Mouse (Mus musculus) olfactory bulb, adult 2 months (tissue): Measurements from ENCODE around the gene Mtx2. TPM values are rescaled to one million over a fixed set of nuclear protein-coding genes. Genes with fewer than 3 reads are reported as not detected.
A peak's percentile ranks its signal among the peaks of the same experiment; 100 is the strongest.

Source experiments
- H3K27ac ChIP-seq: fragments of 200-500 bp; 2 replicates; pipeline ENCODE4 v1.5.1; 2012; ENCODE audit warnings: low read depth, low read length; ENCODE audit not compliant: insufficient read depth
- H3K4me1 ChIP-seq: fragments of 200-500 bp; 2 replicates; pipeline ENCODE4 v1.6.1; 2012; ENCODE audit warnings: low read length; ENCODE audit not compliant: control insufficient read depth, insufficient read depth
- H3K4me3 ChIP-seq: fragments of 200-500 bp; 2 replicates; pipeline ENCODE4 v1.5.1; 2012; ENCODE audit warnings: mild to moderate bottlenecking, low read depth, low read length, moderate library complexity; ENCODE audit not compliant: insufficient read depth
- CTCF ChIP-seq: fragments of 200-500 bp; IDR thresholded peaks from 2 replicates; pipeline ENCODE4 v1.5.1; 2012; ENCODE audit warnings: low read depth, mild to moderate bottlenecking, low read length, moderate library complexity; ENCODE audit not compliant: insufficient read depth
- POLR2A ChIP-seq: fragments of 200-500 bp; IDR thresholded peaks from 2 replicates; pipeline ENCODE4 v1.6.1; 2012; ENCODE audit warnings: mild to moderate bottlenecking, low read depth, low read length, moderate library complexity; ENCODE audit not compliant: insufficient read depth
- WGBS: fragments of 180-500 bp; shearing (Covaris S2); methylation state at CpG from one replicate; pipeline ENCODE4 v1.1.7; 2018; 5-methylcytosine and 5-hydroxymethylcytosine counted together
- polyA plus RNA-seq: library from polyadenylated mRNA; stranded (reverse); fragments of >200 nt; gene quantifications from 2 replicates; pipeline ENCODE4 v1.2.4, GENCODE M21; 2012; ENCODE audit warnings: low replicate concordance; ENCODE audit not compliant: missing spikeins, insufficient read depth, insufficient read length

The Mtx2 gene
- polyA plus RNA-seq, result not detected in 2 replicates

- H3K4me3 ChIP-seq, result peak within 1 kb of the TSS; percentile 92
- WGBS, result under 1% methylated on average over 74 of the region's 74 CpGs
- peak within 1 kb of the TSS; percentile 48 for H3K27ac ChIP-seq
- no peaks in the 10 kb centered on the region for H3K4me1 ChIP-seq
- TF ChIP-seq POLR2A (peak; percentile 66), CTCF (no peak)
Measured at GRCm38 (mm10) chr2:74825730-74826430, at the start of gene Mtx2. Mtx2 (plus strand) TSS chr2:74825803.

GRCm38 (mm10) chr2:74777536-74778275 is 47.9 kb upstream of the Mtx2 start:
- H3K4me3 ChIP-seq, result no peak overlapping the region
- H3K27ac ChIP-seq, result no peak overlapping the region
- TF ChIP-seq POLR2A, result no peak
- no peak for TF ChIP-seq CTCF
- WGBS, result 55% methylated on average over 13 of the region's 13 CpGs
- no peaks in the 10 kb centered on the region for H3K4me1 ChIP-seq

DNA sequence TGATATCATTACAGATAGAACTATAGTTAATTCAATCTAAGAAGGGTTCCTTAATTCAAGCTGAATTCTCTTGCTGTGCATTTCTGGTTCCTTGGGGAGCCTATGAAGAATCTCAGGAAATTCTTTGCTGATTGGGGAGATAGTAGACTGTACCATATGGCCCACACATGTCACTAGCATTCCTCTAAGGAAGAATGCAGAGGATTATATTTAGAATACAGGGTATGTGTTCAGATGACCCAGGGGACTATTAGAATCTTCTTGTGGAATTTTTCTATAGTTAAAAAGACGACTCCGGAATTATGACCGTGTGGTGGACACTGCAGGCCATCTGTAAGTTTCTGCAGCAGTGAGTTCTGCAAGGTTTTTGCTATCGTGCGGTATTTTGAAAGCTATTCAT is 44.2 kb upstream of the Mtx2 start:
- Histone ChIP-seq H3K4me1 (no peaks in the 10 kb centered on the region), H3K4me3 (no peak overlapping the region), H3K27ac (no peak overlapping the region)
- TF ChIP-seq POLR2A, result no peak
- WGBS, result 93% methylated on average over 5 of the region's 5 CpGs

GRCm38 (mm10) chr2:74795531-74795930 is 30.1 kb upstream of the Mtx2 start:
- TF ChIP-seq CTCF (no peak), POLR2A (no peak)
- 40% methylated on average over 7 of the region's 7 CpGs for WGBS

DNA sequence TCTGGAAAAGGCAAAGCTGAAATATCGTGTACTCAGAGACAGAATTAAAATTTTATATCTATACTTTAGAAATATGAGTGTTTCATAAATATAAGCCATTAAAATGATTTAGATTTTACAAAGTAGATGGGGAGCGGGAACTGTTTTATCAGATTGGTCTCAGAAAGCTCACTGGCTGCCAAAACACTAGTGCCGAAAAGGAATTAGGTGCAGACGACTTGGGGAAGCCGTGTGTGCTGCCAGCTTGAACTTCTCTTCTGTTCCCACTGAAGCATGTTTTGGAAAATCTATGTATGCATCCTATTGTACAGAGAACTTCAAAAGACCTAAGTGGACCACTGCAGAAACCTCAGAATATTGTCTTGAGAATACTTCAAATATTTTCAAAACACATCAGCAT is 17.2 kb upstream of the Mtx2 start:
- no peak for TF ChIP-seq CTCF
- TF ChIP-seq POLR2A, result no peak
- no peaks in the 10 kb centered on the region for H3K4me1 ChIP-seq
- 83% methylated on average over 5 of the region's 5 CpGs for WGBS
- no peak overlapping the region for H3K27ac ChIP-seq
- H3K4me3 ChIP-seq, result no peak overlapping the region

More at GRCm38 (mm10) chr2:74795531-74795930, 30.1 kb upstream of the Mtx2 start:
- H3K27ac ChIP-seq, result no peak overlapping the region
- H3K4me1 ChIP-seq, result no peaks in the 10 kb centered on the region
- no peak overlapping the region for H3K4me3 ChIP-seq

- WGBS, result 66% methylated on average over 5 of the region's 5 CpGs
- H3K4me3 ChIP-seq, result no peak overlapping the region
- no peaks in the 10 kb centered on the region for H3K4me1 ChIP-seq
- TF ChIP-seq POLR2A, result no peak
- TF ChIP-seq CTCF, result no peak
- H3K27ac ChIP-seq, result no peak overlapping the region
Measured at GRCm38 (mm10) chr2:74822654-74823053, 2.9 kb upstream of the Mtx2 start.

GRCm38 (mm10) chr2:74825371-74825729 is 253 bp upstream of the Mtx2 start:
- no peak for TF ChIP-seq POLR2A
- no peak for TF ChIP-seq CTCF
- peak overlapping the region; percentile 48; the same call in 1 of the 2 replicates for H3K27ac ChIP-seq
- 46% methylated on average over 3 of the region's 3 CpGs for WGBS
- H3K4me3 ChIP-seq, result peak overlapping the region; percentile 92
- no peaks in the 10 kb centered on the region for H3K4me1 ChIP-seq

- no peak overlapping the region for H3K27ac ChIP-seq
- WGBS, result 81% methylated on average over 5 of the region's 5 CpGs
- no peak for TF ChIP-seq POLR2A
- no peak for TF ChIP-seq CTCF
- H3K4me3 ChIP-seq, result no peak overlapping the region
- H3K4me1 ChIP-seq, result no peaks in the 10 kb centered on the region
Measured at GRCm38 (mm10) chr2:74846992-74847391, 21.4 kb downstream of the Mtx2 start.

- 92% methylated on average over 2 of the region's 2 CpGs for WGBS
- no peaks in the 10 kb centered on the region for H3K4me1 ChIP-seq
- H3K4me3 ChIP-seq, result no peak overlapping the region
- H3K27ac ChIP-seq, result no peak overlapping the region
- TF ChIP-seq CTCF (no peak), POLR2A (no peak)
Measured at GRCm38 (mm10) chr2:74847516-74847915, 21.9 kb downstream of the Mtx2 start.

GRCm38 (mm10) chr2:74850036-74850435 is 24.4 kb downstream of the Mtx2 start:
- 37% methylated on average over 1 of the region's 1 CpGs for WGBS
- Histone ChIP-seq H3K4me1 (no peaks in the 10 kb centered on the region), H3K27ac (no peak overlapping the region), H3K4me3 (no peak overlapping the region)
- TF ChIP-seq CTCF (no peak), POLR2A (no peak)
